Mouse (Mus musculus): ENCODE measurements around the gene Cep290. TPM values are rescaled to one million over a fixed set of nuclear protein-coding genes. Genes with fewer than 3 reads are reported as not detected.
"Not testable (repeated sequence)": the region's sequence is repeated elsewhere in the genome, so short reads cannot be mapped to it uniquely, and the experiment has no call there.

The Cep290 gene
- 1 to 10 TPM; 3.9 to 7.2 TPM for polyA plus RNA-seq (2017; shearing (Covaris generic))

GRCm38 (mm10) chr10:100487097-100487978 lies at the start of gene Cep290, which contains the start of gene Tmtc3:
Cep290 (plus strand) TSS chr10:100487558.
Tmtc3 (minus strand) TSS chr10:100487350.
- ATAC-seq: peak; percentile 71

GRCm38 (mm10) chr10:100449394-100449793 lies 38.0 kb upstream of the Cep290 start:
- no peak for ATAC-seq

- ATAC-seq: no peak
Measured at GRCm38 (mm10) chr10:100460515-100460914, 26.8 kb upstream of the Cep290 start.

- peak; percentile 58 for ATAC-seq
Measured at GRCm38 (mm10) chr10:100475040-100475439, 12.3 kb upstream of the Cep290 start.

- no peak for ATAC-seq
Measured at GRCm38 (mm10) chr10:100479538-100479937, 7.8 kb upstream of the Cep290 start.

GRCm38 (mm10) chr10:100486701-100487096 lies 659 bp upstream of the Cep290 start:
- peak; percentile 31 for ATAC-seq

- no peak for ATAC-seq
Measured at GRCm38 (mm10) chr10:100491916-100492315, 4.6 kb downstream of the Cep290 start.

- ATAC-seq: no peak
Measured at GRCm38 (mm10) chr10:100498309-100498708, 11.0 kb downstream of the Cep290 start.

GRCm38 (mm10) chr10:100508170-100508569 lies 20.8 kb downstream of the Cep290 start:
- ATAC-seq: no peak

GRCm38 (mm10) chr10:100521617-100522016 lies 34.3 kb downstream of the Cep290 start:
- no peak for ATAC-seq

- ATAC-seq: no peak
Measured at GRCm38 (mm10) chr10:100522330-100522729, 35.0 kb downstream of the Cep290 start.

- ATAC-seq: no peak
Measured at GRCm38 (mm10) chr10:100524499-100525390, 37.4 kb downstream of the Cep290 start.

- ATAC-seq: no peak
Measured at GRCm38 (mm10) chr10:100556566-100557175, 69.3 kb downstream of the Cep290 start.

GRCm38 (mm10) chr10:100560194-100560883 lies 73.0 kb downstream of the Cep290 start:
- ATAC-seq: not testable (repeated sequence)

GRCm38 (mm10) chr10:100564112-100564511 lies 76.8 kb downstream of the Cep290 start:
- ATAC-seq: no peak

- no peak for ATAC-seq
Measured at GRCm38 (mm10) chr10:100571707-100572106, 84.3 kb downstream of the Cep290 start.

GRCm38 (mm10) chr10:100574505-100575149 lies 87.3 kb downstream of the Cep290 start:
- no peak for ATAC-seq

- ATAC-seq: no peak
Measured at GRCm38 (mm10) chr10:100575294-100575693, 87.9 kb downstream of the Cep290 start.

GRCm38 (mm10) chr10:100584178-100584577 lies 96.8 kb downstream of the Cep290 start:
- ATAC-seq: no peak

- peak; percentile 21 for ATAC-seq
Measured at GRCm38 (mm10) chr10:100588524-100588923, 101.2 kb downstream of the Cep290 start.

- ATAC-seq: peak; percentile 94
Measured at GRCm38 (mm10) chr10:100588932-100589388, 101.6 kb downstream of the Cep290 start.

All from CD4-positive, CD25-positive, alpha-beta regulatory T cell, adult 4 months (primary cell).